Mouse (Mus musculus) skeletal muscle tissue, postnatal 0 days (tissue): ENCODE measurements around the gene Prpf19. TPM values are rescaled to one million over a fixed set of nuclear protein-coding genes. Genes with fewer than 3 reads are reported as not detected.

Experiments
- polyA plus RNA-seq: library from polyadenylated mRNA; unstranded; fragments of >200 nt; fragmentation: Nextera tagmentation; extraction: Ambion mirVana; gene quantifications from 2 replicates; pipeline ENCODE4 v1.2.1, GENCODE M21; 2015

Gene Prpf19
- 52.8 and 52.9 TPM in 2 replicates for polyA plus RNA-seq

GRCm38 (mm10) chr19:10895016-10895528 is at the start of gene Prpf19:
TSS of gene Prpf19 (plus strand) at chr19:10895231.

GRCm38 (mm10) chr19:10869886-10870527 is 25.0 kb upstream of the Prpf19 start, which contains the start of gene Tmem132a:
TSS of gene Tmem132a (minus strand) at chr19:10869940.

GRCm38 (mm10) chr19:10881426-10882154 is 13.4 kb upstream of the Prpf19 start, which contains the start of gene Tmem109:
TSS of gene Tmem109 (minus strand) at chr19:10882001.

GRCm38 (mm10) chr19:10920532-10920931 is 25.5 kb downstream of the Prpf19 start, which contains the start of gene Zp1:
TSS of gene Zp1 (minus strand) at chr19:10920632.

GRCm38 (mm10) chr19:10937110-10937563 is 42.1 kb downstream of the Prpf19 start, which contains the start of gene Ptgdr2:
TSS of gene Ptgdr2 (plus strand) at chr19:10937160.

GRCm38 (mm10) chr19:10949112-10949511 is 54.1 kb downstream of the Prpf19 start, which contains the start of gene Ccdc86:
TSS of gene Ccdc86 (minus strand) at chr19:10949266.

Other genes starting within 250 kb of the Prpf19 start
- 0.40 TPM in 1 of 2 replicates, not detected in the other for gene Pga5, start 217.2 kb upstream of the Prpf19 start, polyA plus RNA-seq
- gene Vps37c, start 206.5 kb upstream of the Prpf19 start, polyA plus RNA-seq: 21.6 and 22.5 TPM in 2 replicates
- 0.19 TPM in 2 replicates for gene Cd5, start 156.2 kb upstream of the Prpf19 start, polyA plus RNA-seq
- 0.17 TPM in 1 of 2 replicates, not detected in the other for gene Cd6, start 65.2 kb upstream of the Prpf19 start, polyA plus RNA-seq
- 0.48 and 0.59 TPM in 2 replicates for gene Slc15a3, start 55.5 kb upstream of the Prpf19 start, polyA plus RNA-seq
- 23.7 and 25.7 TPM in 2 replicates for gene Tmem132a, start 25.3 kb upstream of the Prpf19 start, polyA plus RNA-seq
- 167 and 179 TPM in 2 replicates for gene Tmem109, start 13.2 kb upstream of the Prpf19 start, polyA plus RNA-seq
- 1.6 and 1.8 TPM in 2 replicates for gene Zp1, start 25.4 kb downstream of the Prpf19 start, polyA plus RNA-seq
- 0.09 and 0.11 TPM in 2 replicates for gene Ptgdr2, start 41.9 kb downstream of the Prpf19 start, polyA plus RNA-seq
- gene Ccdc86, start 54.0 kb downstream of the Prpf19 start, polyA plus RNA-seq: 31.4 and 33.0 TPM in 2 replicates
- gene Ms4a10, start 79.4 kb downstream of the Prpf19 start, polyA plus RNA-seq: 0.26 and 0.83 TPM in 2 replicates
- gene Ms4a15, start 98.0 kb downstream of the Prpf19 start, polyA plus RNA-seq: not detected in 2 replicates
- not detected in 2 replicates for gene Ms4a18, start 122.8 kb downstream of the Prpf19 start, polyA plus RNA-seq
- gene Ms4a8a, start 185.9 kb downstream of the Prpf19 start, polyA plus RNA-seq: 0.49 TPM in 1 of 2 replicates, not detected in the other
- not detected in 2 replicates for gene 1700017D01Rik, start 235.6 kb downstream of the Prpf19 start, polyA plus RNA-seq